Mouse (Mus musculus): Measurements from ENCODE around the gene Tbc1d9. TPM values are rescaled to one million over a fixed set of nuclear protein-coding genes. Genes with fewer than 3 reads are reported as not detected.
A peak's percentile ranks its signal among the peaks of the same experiment; 100 is the strongest.

Gene Tbc1d9
- polyA plus RNA-seq, 1 experiment: 79.8 TPM

DNA sequence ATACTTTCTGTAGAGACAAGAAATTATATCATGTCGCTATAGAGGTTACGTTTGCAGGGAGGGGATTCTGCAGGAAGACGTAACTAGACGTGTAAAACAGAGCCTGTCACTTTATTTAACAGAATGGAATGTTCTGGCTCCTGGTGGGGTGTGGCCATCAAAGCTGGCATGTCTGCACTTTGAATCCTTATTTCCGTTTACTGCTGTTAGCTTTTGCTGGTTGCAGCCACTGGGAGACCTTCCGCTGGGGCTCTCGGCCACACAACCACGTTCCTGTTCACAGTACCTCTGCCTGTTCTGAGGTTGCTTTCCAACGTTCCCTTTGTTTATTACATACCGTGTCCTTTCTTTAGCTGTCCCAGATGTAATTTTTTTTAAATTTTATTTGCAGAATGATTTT lies 107.3 kb downstream of the Tbc1d9 start:
- no peak overlapping the region for H3K4me3 ChIP-seq (replicated peaks; ENCODE audit: insufficient read depth, low read depth, low read length)
- H3K27me3 ChIP-seq (ENCODE audit: control insufficient read depth, insufficient read depth, low read length): no peaks in the 10 kb centered on the region
- WGBS: 78% methylated on average over 10 of the region's 10 CpGs
- no peaks in the 10 kb centered on the region for H3K4me1 ChIP-seq (ENCODE audit: control insufficient read depth, insufficient read depth, low read length)
- H3K27ac ChIP-seq (ENCODE audit: insufficient read depth, low read length): no peak overlapping the region
- no peak for TF ChIP-seq CTCF (IDR thresholded peaks at IDR 0.05; ENCODE audit: borderline replicate concordance, insufficient read depth, low read depth, low read length)
- no peak for DNase-seq

DNA sequence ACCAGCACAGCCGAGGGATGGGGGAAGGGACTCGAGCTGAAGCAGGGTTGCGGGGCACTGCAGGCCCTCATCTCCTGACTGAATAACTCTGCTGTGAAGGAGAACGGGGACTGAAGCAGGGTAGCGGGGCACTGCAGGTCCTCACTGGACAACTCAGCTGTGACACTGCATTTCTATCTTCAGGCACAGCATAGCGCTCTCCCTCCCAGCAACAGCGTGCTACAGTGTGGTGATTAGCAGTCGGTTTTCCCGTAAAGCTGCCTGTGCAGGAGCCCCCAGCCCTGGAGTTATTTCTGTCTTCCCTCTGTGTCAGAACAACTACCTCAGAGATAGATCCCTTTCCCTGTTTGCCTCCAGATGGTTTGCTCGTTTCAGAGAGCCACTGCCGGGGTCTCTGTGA lies 109.3 kb downstream of the Tbc1d9 start:
- no peak for DNase-seq
- H3K27me3 ChIP-seq (ENCODE audit: control insufficient read depth, insufficient read depth, low read length): no peaks in the 10 kb centered on the region
- H3K27ac ChIP-seq (ENCODE audit: insufficient read depth, low read length): no peak overlapping the region
- WGBS: 72% methylated on average over 11 of the region's 11 CpGs
- no peak for TF ChIP-seq CTCF (IDR thresholded peaks at IDR 0.05; ENCODE audit: borderline replicate concordance, insufficient read depth, low read depth, low read length)
- no peak for TF ChIP-seq POLR2A (IDR thresholded peaks at IDR 0.05; ENCODE audit: borderline replicate concordance, insufficient read depth, low read length)
- H3K4me3 ChIP-seq (replicated peaks; ENCODE audit: insufficient read depth, low read depth, low read length): no peak overlapping the region
- H3K4me1 ChIP-seq (ENCODE audit: control insufficient read depth, insufficient read depth, low read length): no peaks in the 10 kb centered on the region

DNA sequence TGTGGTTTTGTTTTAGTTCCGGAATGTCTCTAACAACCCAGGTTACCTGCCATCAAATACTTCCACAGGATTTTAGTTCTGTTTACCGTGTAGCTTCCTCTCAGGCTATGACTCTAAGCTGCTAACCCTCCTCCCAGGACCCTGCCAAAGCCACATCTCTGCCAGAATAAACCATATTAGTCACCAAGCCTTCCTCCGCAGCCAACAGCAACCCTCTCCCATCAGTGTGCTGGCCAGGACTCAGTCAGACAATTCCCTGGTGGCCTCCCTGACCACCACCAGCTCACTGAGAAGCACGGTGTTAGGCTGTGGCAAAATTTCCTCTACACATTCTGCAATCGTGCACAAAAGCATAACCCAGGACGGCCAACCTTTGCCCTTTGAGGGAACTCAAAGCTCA lies 113.3 kb downstream of the Tbc1d9 start:
- Histone ChIP-seq H3K27ac (ENCODE audit: insufficient read depth, low read length) (no peak overlapping the region), H3K27me3 (ENCODE audit: control insufficient read depth, insufficient read depth, low read length) (no peaks in the 10 kb centered on the region), H3K4me1 (ENCODE audit: control insufficient read depth, insufficient read depth, low read length) (no peaks in the 10 kb centered on the region), H3K4me3 (replicated peaks; ENCODE audit: insufficient read depth, low read depth, low read length) (no peak overlapping the region)
- no peak for DNase-seq
- WGBS: 57% methylated on average over 6 of the region's 6 CpGs
- TF ChIP-seq CTCF (IDR thresholded peaks at IDR 0.05; ENCODE audit: borderline replicate concordance, insufficient read depth, low read depth, low read length) (no peak), POLR2A (IDR thresholded peaks at IDR 0.05; ENCODE audit: borderline replicate concordance, insufficient read depth, low read length) (no peak)

DNA sequence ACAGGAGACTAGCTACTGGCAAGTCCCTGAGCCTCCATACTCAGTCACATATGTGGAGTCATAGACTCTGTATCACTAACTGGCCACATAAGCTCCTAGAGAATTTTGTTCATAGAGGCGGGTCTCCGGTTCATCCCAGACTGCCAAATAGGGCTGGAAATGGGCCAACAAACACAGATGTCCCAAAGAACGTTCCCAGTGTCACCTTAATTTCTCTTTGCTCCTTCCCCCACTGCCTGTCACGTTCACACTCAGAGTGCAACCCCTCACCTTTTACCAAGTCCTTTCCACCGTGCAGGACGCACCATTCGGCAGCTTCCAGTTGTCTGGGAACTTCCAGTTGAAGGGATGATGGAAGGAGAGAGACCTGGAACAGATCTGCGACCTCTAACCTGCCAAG lies 120.2 kb downstream of the Tbc1d9 start:
- H3K4me3 ChIP-seq (replicated peaks; ENCODE audit: insufficient read depth, low read depth, low read length): no peak overlapping the region
- TF ChIP-seq POLR2A (IDR thresholded peaks at IDR 0.05; ENCODE audit: borderline replicate concordance, insufficient read depth, low read length) (no peak), CTCF (IDR thresholded peaks at IDR 0.05; ENCODE audit: borderline replicate concordance, insufficient read depth, low read depth, low read length) (no peak)
- 37% methylated on average over 8 of the region's 8 CpGs for WGBS
- no peak for DNase-seq
- H3K4me1 ChIP-seq (ENCODE audit: control insufficient read depth, insufficient read depth, low read length): peaks cover 4% of the 10 kb centered on the region
- H3K27ac ChIP-seq (ENCODE audit: insufficient read depth, low read length): no peak overlapping the region
- H3K27me3 ChIP-seq (ENCODE audit: control insufficient read depth, insufficient read depth, low read length): no peaks in the 10 kb centered on the region

DNA sequence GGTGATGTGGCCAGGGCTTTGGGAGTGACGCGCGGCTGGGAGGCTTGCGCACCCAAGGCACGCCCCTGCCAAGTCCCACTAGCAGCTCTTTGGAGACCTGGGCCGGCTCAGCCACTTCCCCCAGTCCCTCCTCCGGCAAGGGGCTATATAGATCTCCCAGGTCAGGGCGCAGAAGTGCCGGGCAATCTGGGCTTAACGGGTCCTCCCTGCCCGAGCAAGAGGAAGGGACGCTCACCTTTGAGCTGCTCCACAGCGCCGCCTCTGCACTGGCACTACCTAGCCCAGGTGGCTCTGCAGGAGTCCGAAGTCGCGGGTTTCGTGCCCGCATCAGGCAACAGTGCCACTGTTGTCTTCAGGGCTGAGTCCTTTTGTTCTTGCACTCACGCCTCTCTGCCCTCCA lies 125.0 kb downstream of the Tbc1d9 start, which contains the start of gene Ucp1:
Gene Ucp1 (plus strand): TSS at position 177 of the 400 bp plus-strand sequence.
- no peak within 1 kb of the TSS for H3K27ac ChIP-seq (ENCODE audit: insufficient read depth, low read length)
- TF ChIP-seq POLR2A (IDR thresholded peaks at IDR 0.05; ENCODE audit: borderline replicate concordance, insufficient read depth, low read length) (no peak), CTCF (IDR thresholded peaks at IDR 0.05; ENCODE audit: borderline replicate concordance, insufficient read depth, low read depth, low read length) (no peak)
- peak; percentile 13 to 31 for DNase-seq
- WGBS: 5% methylated on average over 20 of the region's 20 CpGs
- no peak within 1 kb of the TSS for H3K4me3 ChIP-seq (replicated peaks; ENCODE audit: insufficient read depth, low read depth, low read length)
- H3K27me3 ChIP-seq (ENCODE audit: control insufficient read depth, insufficient read depth, low read length): no peaks in the 10 kb centered on the region
- peaks cover 4% of the 10 kb centered on the region for H3K4me1 ChIP-seq (ENCODE audit: control insufficient read depth, insufficient read depth, low read length)

DNA sequence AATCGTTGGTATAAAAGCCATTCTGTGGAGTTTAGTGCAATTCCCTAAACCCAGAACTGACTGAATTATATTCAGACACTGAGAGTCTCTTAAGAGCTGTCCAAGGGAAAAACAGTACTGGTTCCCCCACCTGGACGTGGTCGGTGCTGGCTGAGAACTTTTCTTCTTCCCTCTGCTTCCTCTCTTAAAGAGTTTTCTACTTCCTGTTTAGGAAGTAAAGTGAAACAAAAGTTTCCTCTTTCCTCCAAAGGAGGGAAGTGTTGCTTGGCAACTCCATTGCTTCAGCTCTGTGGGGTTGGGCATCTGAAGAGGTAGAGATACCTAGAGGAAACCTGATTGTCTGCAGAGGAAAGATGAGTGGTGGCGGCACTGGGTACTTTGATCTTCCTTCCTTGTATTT lies 132.2 kb downstream of the Tbc1d9 start:
- 82% methylated on average over 4 of the region's 4 CpGs for WGBS
- Histone ChIP-seq H3K4me3 (replicated peaks; ENCODE audit: insufficient read depth, low read depth, low read length) (no peak overlapping the region), H3K4me1 (ENCODE audit: control insufficient read depth, insufficient read depth, low read length) (no peaks in the 10 kb centered on the region), H3K27me3 (ENCODE audit: control insufficient read depth, insufficient read depth, low read length) (no peaks in the 10 kb centered on the region), H3K27ac (ENCODE audit: insufficient read depth, low read length) (no peak overlapping the region)
- TF ChIP-seq CTCF (IDR thresholded peaks at IDR 0.05; ENCODE audit: borderline replicate concordance, insufficient read depth, low read depth, low read length): no peak
- no peak for TF ChIP-seq POLR2A (IDR thresholded peaks at IDR 0.05; ENCODE audit: borderline replicate concordance, insufficient read depth, low read length)
- no peak for DNase-seq

DNA sequence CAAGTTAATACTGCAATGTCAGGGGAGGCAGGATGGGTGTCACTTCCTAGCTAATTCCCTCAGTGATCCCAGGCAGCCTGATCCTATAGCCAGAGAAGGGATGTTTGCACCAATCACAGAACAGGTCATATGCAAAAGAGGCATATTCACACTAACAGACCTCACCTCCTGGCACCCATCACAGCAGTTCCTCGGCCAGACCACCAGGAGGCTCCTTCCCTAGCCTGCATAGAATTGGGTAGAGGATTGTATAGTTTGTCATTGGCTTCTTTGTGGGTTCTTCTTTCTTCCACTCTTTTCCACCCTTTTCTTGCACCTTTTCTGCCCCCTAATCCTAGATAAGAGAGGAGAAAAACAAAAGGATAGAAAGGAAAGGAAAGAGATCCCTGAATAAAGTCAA lies 135.0 kb downstream of the Tbc1d9 start:
- no peak overlapping the region for H3K27ac ChIP-seq (ENCODE audit: insufficient read depth, low read length)
- no peaks in the 10 kb centered on the region for H3K27me3 ChIP-seq (ENCODE audit: control insufficient read depth, insufficient read depth, low read length)
- no peak for DNase-seq
- TF ChIP-seq CTCF (IDR thresholded peaks at IDR 0.05; ENCODE audit: borderline replicate concordance, insufficient read depth, low read depth, low read length) (no peak), POLR2A (IDR thresholded peaks at IDR 0.05; ENCODE audit: borderline replicate concordance, insufficient read depth, low read length) (no peak)
- 59% methylated on average over 1 of the region's 1 CpGs for whole genome bisulfite sequencing
- no peak overlapping the region for H3K4me3 ChIP-seq (replicated peaks; ENCODE audit: insufficient read depth, low read depth, low read length)
- no peaks in the 10 kb centered on the region for H3K4me1 ChIP-seq (ENCODE audit: control insufficient read depth, insufficient read depth, low read length)

DNA sequence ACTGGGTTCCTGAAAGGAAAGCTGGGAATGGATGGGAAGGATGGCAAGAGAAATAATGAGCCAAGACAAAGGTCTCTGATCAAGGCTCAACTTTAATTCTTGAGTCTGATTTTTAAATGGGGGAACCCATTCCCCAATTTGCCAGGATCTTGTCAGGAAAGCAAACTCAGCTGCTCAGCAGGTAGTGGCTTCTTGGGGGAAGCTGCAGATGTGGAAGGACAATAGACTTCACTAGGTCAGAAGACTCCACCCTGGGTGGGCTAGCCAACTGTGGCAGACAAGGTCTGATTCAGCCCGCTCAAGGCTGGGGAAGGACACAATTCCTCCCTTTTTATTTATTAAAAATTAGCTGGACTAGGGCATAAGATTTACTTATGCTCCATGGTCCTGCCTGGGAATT lies 139.8 kb downstream of the Tbc1d9 start:
- no peak overlapping the region for H3K4me3 ChIP-seq (replicated peaks; ENCODE audit: insufficient read depth, low read depth, low read length)
- no peak for TF ChIP-seq CTCF (IDR thresholded peaks at IDR 0.05; ENCODE audit: borderline replicate concordance, insufficient read depth, low read depth, low read length)
- TF ChIP-seq POLR2A (IDR thresholded peaks at IDR 0.05; ENCODE audit: borderline replicate concordance, insufficient read depth, low read length): no peak

More for the DNA sequence above, 139.8 kb downstream of the Tbc1d9 start:
- Histone ChIP-seq H3K27ac (ENCODE audit: insufficient read depth, low read length) (no peak overlapping the region), H3K27me3 (ENCODE audit: control insufficient read depth, insufficient read depth, low read length) (no peaks in the 10 kb centered on the region), H3K4me1 (ENCODE audit: control insufficient read depth, insufficient read depth, low read length) (no peaks in the 10 kb centered on the region)
- no peak for DNase-seq
- WGBS: 96% methylated on average over 1 of the region's 1 CpGs

Data from cerebellum, adult 2 months (tissue).